Mouse (Mus musculus) splenic B cell, adult 2 months (primary cell): ENCODE data around the gene Oxa1l.

Experiments used
- DNase-seq: peaks from one replicate; pipeline ENCODE4 v3.0.0-alpha.2; 2011; ENCODE audit warnings: low read depth, low spot score
- H3K27me3 ChIP-seq: 2 replicates; pipeline ENCODE4 v1.6.1; 2012; ENCODE audit warnings: mild to moderate bottlenecking, low read length, moderate library complexity, mixed read lengths; ENCODE audit not compliant: control insufficient read depth, poor library complexity, insufficient read depth, severe bottlenecking
- H3K36me3 ChIP-seq: 2 replicates; pipeline ENCODE4 v1.6.1; 2012; ENCODE audit warnings: mild to moderate bottlenecking, low read length, moderate library complexity, mixed read lengths; ENCODE audit not compliant: control insufficient read depth, poor library complexity, insufficient read depth, severe bottlenecking

The Oxa1l gene

GRCm38 (mm10) chr14:54354406-54354805 is 6.2 kb upstream of the Oxa1l start:
- Histone ChIP-seq H3K36me3 (no peaks in the 10 kb centered on the region), H3K27me3 (no peaks in the 10 kb centered on the region; the same call in 1 of the 2 replicates)
- peak; percentile 23 for DNase-seq

- H3K27me3 ChIP-seq = no peaks in the 10 kb centered on the region
- DNase-seq = no peak
- H3K36me3 ChIP-seq = peaks cover 12% of the 10 kb centered on the region
Observed at GRCm38 (mm10) chr14:54363156-54363555, 2.5 kb downstream of the Oxa1l start.

- DNase-seq = no peak
- Histone ChIP-seq H3K27me3 (no peaks in the 10 kb centered on the region), H3K36me3 (peaks cover 19% of the 10 kb centered on the region)
Observed at GRCm38 (mm10) chr14:54365026-54365645, 4.5 kb downstream of the Oxa1l start.

GRCm38 (mm10) chr14:54366581-54366980 is 5.9 kb downstream of the Oxa1l start:
- Histone ChIP-seq H3K36me3 (peaks cover 19% of the 10 kb centered on the region), H3K27me3 (no peaks in the 10 kb centered on the region)
- no peak for DNase-seq

- no peak for DNase-seq
- Histone ChIP-seq H3K27me3 (no peaks in the 10 kb centered on the region), H3K36me3 (peaks cover 19% of the 10 kb centered on the region)
Observed at GRCm38 (mm10) chr14:54367429-54368060, 6.9 kb downstream of the Oxa1l start.

- H3K27me3 ChIP-seq = no peaks in the 10 kb centered on the region
- H3K36me3 ChIP-seq = peaks cover 17% of the 10 kb centered on the region
- no peak for DNase-seq
Observed at GRCm38 (mm10) chr14:54369372-54369771, 8.7 kb downstream of the Oxa1l start.

GRCm38 (mm10) chr14:54370595-54370994 is 10.0 kb downstream of the Oxa1l start:
- DNase-seq = no peak
- Histone ChIP-seq H3K36me3 (peaks cover 17% of the 10 kb centered on the region), H3K27me3 (no peaks in the 10 kb centered on the region)

- Histone ChIP-seq H3K27me3 (no peaks in the 10 kb centered on the region), H3K36me3 (peaks cover 17% of the 10 kb centered on the region)
- DNase-seq = no peak
Observed at GRCm38 (mm10) chr14:54371460-54371859, 10.8 kb downstream of the Oxa1l start.

GRCm38 (mm10) chr14:54372923-54373322 is 12.3 kb downstream of the Oxa1l start:
- Histone ChIP-seq H3K27me3 (no peaks in the 10 kb centered on the region), H3K36me3 (peaks cover 7% of the 10 kb centered on the region)
- DNase-seq = no peak

GRCm38 (mm10) chr14:54375916-54376315 is 15.3 kb downstream of the Oxa1l start:
- Histone ChIP-seq H3K36me3 (no peaks in the 10 kb centered on the region; the same call in 1 of the 2 replicates), H3K27me3 (no peaks in the 10 kb centered on the region)
- peak; percentile 68 for DNase-seq

GRCm38 (mm10) chr14:54377166-54377565 is 16.5 kb downstream of the Oxa1l start:
- no peaks in the 10 kb centered on the region for H3K27me3 ChIP-seq
- H3K36me3 ChIP-seq = no peaks in the 10 kb centered on the region; the same call in 1 of the 2 replicates
- DNase-seq = no peak

- no peak for DNase-seq
- Histone ChIP-seq H3K36me3 (no peaks in the 10 kb centered on the region), H3K27me3 (no peaks in the 10 kb centered on the region)
Observed at GRCm38 (mm10) chr14:54379571-54379970, 18.9 kb downstream of the Oxa1l start.

- Histone ChIP-seq H3K36me3 (no peaks in the 10 kb centered on the region), H3K27me3 (no peaks in the 10 kb centered on the region)
- no peak for DNase-seq
Observed at GRCm38 (mm10) chr14:54380616-54381015, 20.0 kb downstream of the Oxa1l start.

GRCm38 (mm10) chr14:54381816-54382215 is 21.2 kb downstream of the Oxa1l start:
- DNase-seq = no peak
- no peaks in the 10 kb centered on the region for H3K36me3 ChIP-seq
- H3K27me3 ChIP-seq = no peaks in the 10 kb centered on the region

GRCm38 (mm10) chr14:54382641-54383040 is 22.0 kb downstream of the Oxa1l start:
- Histone ChIP-seq H3K27me3 (no peaks in the 10 kb centered on the region), H3K36me3 (no peaks in the 10 kb centered on the region)
- DNase-seq = no peak
